Mouse (Mus musculus): Measurements from ENCODE around the gene Tmcc1.
"Not testable (repeated sequence)": the region's sequence is repeated elsewhere in the genome, so short reads cannot be mapped to it uniquely, and the experiment has no call there.

The Tmcc1 gene

DNA sequence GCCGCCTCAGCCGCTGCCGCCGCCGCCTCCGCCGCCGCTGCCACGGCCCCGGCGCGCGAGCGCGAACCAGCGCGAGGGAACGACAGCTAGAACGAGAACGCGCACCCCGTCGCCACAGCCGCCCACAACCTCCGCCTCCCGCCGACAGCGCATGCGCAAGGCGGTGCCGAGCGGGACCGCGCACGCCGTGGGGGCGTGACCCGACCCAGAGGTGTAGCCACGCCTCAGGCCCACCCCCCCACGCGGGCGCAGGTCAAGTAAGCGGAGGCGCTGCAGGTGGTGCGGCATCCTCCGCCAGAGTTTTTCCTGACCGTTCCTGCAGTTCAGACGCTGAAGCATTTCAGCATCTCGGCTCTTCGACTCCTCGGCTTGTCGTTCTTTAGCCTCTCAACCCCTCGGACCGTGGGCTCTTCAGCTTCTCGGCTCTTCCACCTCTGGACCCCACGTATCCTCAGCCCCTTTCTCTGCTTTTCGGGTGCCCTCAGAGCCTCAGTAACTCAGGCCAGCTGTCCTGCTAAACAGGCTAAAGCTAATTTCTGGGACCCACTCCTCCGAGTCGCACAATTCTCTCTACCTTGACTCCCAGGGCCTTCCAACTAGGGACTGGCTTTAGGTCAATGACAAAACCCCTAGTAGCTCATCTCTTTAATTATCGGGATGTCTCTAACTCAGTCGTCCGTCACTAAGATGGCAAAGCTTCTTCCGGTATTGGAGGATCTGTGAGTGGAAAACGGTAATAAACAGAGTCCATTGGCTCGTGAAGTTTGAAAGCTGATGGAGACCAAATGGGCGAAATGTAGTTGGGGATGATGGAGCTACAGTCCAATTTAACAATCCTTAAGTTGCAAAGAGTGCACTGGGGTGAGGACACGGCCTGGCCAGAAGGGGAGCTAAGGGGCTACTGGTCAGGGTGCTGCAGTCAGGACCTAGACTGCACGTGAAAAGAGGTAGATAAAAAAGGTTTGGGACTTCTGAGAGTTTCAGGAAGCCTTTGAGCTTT lies at the start of gene Tmcc1:
Gene Tmcc1, minus strand, starts transcription at position 93 of the 1,000 bp plus-strand sequence.
- DNase-seq, result peak; percentile 99

DNA sequence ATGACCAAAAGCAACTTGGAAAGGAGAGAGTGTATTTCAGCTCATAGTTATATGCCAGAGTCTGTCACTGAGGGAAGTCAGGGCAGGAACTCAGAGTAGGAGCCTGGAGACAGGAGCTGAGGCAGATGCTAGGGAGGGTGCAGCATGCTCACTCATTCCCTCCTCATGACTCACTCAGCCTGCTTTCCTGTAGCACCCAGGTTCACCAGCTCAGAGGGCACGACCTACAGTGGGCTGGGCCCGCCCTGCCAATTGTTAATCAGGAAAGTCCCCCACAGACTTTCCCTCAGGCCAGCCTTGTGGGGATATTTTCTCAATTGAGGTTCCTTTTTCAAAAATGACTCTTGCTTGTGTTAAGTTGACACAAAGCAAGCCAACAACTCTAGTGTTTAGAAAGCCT lies 47.1 kb upstream of the Tmcc1 start:
- DNase-seq, result no peak

DNA sequence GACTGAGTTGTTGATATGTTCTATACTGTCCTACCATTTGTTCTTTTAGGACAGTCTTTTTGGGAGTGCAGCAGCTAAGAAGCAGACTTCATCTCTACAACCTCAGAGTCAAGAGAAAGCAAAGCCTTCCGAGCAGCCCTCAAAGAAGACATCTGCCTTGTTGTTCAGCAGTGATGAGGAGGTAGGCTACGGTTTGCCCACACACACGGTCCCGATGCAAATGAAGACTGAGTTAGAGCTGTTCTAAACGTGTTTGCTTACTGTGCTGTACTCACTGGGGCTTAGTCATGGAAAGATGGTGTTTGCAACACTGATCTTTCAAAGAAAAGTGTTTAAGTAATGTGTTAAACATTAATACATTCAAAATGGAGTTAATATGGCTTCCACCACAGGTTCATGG lies 44.8 kb upstream of the Tmcc1 start:
- DNase-seq, result no peak

GRCm38 (mm10) chr6:116235336-116235735 lies 42.0 kb upstream of the Tmcc1 start:
- DNase-seq, result no peak

GRCm38 (mm10) chr6:116234821-116235220 lies 41.5 kb upstream of the Tmcc1 start:
- not testable (repeated sequence) for DNase-seq

DNA sequence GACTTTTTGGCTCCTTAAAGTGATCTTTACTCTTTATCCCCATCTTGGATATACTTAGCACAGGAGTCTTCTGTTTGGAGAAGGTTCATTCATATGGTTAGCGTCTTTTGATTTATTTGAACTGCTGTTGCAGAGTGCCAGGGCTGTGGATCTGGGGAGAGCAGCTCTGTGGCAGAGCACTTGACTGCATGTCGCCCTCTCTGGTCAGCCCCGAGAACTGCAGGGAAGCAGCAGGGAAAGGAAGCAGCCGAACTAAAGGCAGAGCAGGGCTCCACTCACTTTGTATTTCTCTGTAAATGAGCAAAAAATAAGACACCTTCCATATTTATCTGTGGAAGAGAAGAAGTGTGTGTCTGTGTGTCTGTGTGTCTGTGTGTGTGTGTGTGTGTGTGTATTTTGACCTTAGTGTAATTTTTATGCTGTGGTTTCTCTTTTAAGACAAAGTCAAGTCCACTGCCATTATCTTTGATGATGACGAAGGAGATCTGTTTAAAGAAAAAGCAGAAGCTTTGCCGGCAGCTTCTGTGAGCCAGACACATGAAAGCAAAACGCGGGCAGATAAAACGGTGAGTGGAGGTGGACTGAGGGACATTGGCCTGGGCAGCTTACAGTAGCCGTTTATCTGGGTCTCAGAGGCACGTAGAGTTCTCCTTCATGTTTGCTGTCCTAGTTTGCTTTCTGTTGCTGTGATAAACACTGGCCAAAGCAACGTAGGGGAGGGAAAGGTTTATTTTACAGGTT lies 35.7 kb upstream of the Tmcc1 start:
- DNase-seq, result peak; percentile 70

- peak; percentile 20 for DNase-seq
Observed at GRCm38 (mm10) chr6:116227767-116228166, 34.5 kb upstream of the Tmcc1 start.

GRCm38 (mm10) chr6:116207729-116208534 lies 14.6 kb upstream of the Tmcc1 start, which contains the start of gene Washc2:
Gene Washc2, plus strand, starts transcription at chr6:116208038.
- peak; percentile 98 for DNase-seq

- DNase-seq, result no peak
Observed at GRCm38 (mm10) chr6:116199682-116200081, 6.4 kb upstream of the Tmcc1 start.

DNA sequence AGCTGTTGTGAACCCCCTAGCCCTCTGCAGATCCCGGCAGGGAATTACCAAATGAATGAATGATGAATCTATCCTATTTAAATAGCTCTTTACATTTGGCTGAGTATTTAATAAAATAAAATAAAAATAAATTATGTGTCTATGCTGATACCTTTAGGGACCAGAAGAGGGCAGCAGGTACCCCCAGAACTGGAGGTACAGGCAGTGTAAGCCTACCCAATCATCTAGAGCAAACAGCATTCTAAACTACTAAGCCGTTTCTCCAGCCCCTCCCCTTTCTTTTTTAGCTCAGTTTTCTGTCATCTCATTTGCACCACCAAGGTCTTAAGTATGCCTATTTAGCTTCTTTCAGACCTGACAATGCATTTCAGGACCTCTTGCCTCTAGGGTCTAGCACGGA lies 4.9 kb upstream of the Tmcc1 start:
- DNase-seq, result peak; percentile 42

- DNase-seq, result no peak
Observed at GRCm38 (mm10) chr6:116195811-116196210, 2.5 kb upstream of the Tmcc1 start.

- DNase-seq, result no peak
Observed at GRCm38 (mm10) chr6:116192809-116193311, 426 bp downstream of the Tmcc1 start.

- DNase-seq, result no peak
Observed at GRCm38 (mm10) chr6:116189417-116189816, 3.9 kb downstream of the Tmcc1 start.

DNA sequence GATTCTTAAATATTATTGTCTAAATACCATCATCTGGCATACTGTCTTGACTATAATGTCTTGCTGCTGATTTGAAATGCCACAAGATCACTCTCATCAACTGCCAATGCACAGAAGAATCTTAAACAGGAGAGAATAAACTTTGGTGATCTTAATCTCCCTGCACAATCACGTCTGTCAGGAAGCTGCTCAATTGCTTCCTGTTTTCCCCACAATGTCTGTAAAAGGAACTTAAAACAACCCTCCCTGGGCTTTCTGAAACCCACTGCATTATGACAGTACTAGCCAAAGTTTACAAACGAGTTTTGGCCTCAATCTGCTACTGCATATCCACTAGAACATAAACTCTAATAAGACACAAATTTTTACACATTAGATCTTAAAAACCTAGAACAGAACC lies 6.8 kb downstream of the Tmcc1 start:
- no peak for DNase-seq

DNA sequence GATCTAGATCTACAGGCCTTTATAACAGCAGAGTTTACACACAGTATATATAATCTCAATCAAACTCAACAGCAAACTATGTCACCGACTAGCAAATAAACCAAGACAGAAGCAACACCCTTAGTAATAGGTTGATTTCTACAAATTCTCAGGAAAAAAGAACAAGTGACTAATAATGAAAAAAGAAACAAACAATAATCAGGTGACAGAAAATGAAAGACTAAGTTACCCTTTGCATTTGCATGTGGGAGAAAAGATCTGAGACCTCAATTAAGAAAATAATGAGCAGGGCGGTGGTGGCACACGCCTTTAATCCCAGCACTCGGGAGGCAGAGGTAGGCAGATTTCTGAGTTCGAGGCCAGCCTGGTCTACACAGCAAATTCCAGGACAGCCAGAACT lies 9.8 kb downstream of the Tmcc1 start:
- DNase-seq, result no peak

- DNase-seq, result peak; percentile 25
Observed at GRCm38 (mm10) chr6:116180731-116181130, 12.6 kb downstream of the Tmcc1 start.

GRCm38 (mm10) chr6:116178376-116178775 lies 14.9 kb downstream of the Tmcc1 start:
- DNase-seq, result no peak

GRCm38 (mm10) chr6:116173511-116174099 lies 19.7 kb downstream of the Tmcc1 start:
- not testable (repeated sequence) for DNase-seq

DNA sequence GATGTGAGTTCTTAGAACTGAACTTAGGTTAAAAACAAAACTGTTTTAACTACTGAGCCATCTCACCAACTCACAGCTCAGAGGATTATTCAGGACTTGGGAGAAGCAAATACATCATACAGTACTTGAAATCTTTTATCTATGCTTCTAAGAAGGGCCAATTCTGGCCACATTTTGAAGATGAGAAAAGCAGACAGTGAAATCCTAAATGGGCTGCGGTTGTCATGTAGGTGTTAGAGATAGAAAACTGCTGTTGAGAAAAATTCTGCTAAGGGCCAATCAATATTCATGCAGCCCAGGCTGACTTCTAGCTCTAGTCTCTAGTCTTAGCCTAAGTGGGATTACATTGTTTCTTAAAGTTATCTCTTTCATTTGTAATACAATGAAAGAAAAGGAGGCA lies 26.9 kb downstream of the Tmcc1 start:
- DNase-seq, result no peak

DNA sequence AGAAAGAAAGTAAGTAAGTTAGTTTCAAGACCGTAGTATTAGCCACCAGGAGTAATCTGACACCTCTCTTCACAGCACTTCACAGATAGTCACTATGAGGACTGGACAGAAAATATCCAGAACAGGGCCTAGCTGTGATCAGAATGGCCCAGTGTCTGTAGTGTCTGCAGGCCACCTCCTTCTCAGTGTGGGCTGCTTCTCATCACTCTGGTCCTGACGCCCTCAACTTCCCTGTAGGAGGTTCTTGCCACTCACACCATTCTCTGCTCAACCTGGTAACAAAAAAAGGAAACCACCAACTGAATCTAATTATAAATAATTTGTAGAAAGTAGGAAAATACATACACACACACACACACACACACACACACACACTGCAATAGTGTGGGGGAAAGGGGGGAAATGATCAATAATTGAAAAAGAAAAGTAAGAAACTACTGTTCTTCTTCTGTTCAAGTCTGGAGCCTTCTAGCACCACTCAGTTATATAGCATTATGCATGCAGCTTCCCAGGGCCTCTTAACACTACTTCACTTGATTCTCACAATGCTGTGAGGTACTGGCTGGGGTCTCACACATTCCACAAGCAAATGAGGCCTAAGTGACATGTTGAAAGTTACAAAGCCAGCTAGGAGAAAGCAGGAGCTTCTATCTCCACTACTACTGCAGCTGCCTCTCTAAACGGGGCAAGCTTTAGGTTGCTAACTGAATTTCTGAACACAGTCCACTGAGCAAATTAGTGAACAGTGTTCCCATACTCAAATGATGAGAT lies 38.2 kb downstream of the Tmcc1 start:
- no peak for DNase-seq

- DNase-seq, result no peak
Observed at GRCm38 (mm10) chr6:116147386-116147785, 45.9 kb downstream of the Tmcc1 start.

All from kidney, adult 9 months (tissue).